Mouse (Mus musculus) c-Kit-positive CD71-positive TER-119-positive erythroid progenitor cells, embryonic 14.5 days (primary cell): ENCODE measurements around the gene Dpagt1.
A peak's percentile ranks its signal among the peaks of the same experiment; 100 is the strongest.
"Not testable (repeated sequence)": the region's sequence is repeated elsewhere in the genome, so short reads cannot be mapped to it uniquely, and the experiment has no call there.

ENCODE experiments used
- DNase-seq: peaks from one replicate; pipeline ENCODE4 v3.0.0-alpha.2; 2013; ENCODE audit warnings: low spot score

Gene Dpagt1

DNA sequence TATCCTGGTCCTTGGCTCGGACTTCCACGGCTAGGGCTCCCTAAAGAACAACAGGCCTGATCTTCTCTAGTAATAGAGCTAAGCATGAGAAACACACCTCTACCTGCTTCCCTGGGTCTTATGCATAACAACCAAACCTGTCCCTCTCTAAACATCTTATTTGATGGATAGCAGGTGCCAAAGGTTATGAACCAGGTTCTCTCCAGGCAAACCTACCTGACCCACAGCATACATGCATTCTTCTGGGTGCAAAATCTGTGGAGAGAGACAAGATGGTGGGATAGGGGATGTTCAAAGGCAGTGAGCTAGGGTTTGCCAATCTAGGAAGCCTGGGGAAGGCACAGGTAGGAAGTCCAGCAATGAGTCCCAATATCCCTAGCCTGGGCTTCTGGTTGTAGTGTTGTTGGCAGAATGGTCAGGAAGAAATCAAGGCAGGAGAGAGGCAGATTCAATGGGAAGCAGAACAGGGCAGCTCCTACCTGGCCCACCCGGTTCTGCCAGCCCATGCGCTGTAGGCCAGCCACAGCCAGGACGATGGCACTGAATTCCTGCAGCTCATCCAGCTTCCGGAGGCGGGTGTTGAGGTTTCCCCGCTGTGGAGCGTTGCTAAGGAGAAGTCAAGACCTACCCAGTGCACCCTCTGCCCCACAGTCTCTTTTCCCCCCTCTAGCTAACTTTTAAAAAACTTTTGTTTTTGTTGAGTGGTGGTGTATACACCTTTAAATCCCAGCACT is 11.8 kb downstream of the Dpagt1 start:
- DNase-seq: no peak

GRCm38 (mm10) chr9:44338574-44338973 is 12.8 kb downstream of the Dpagt1 start:
- DNase-seq: no peak

- no peak for DNase-seq
Measured at GRCm38 (mm10) chr9:44341487-44341886, 15.7 kb downstream of the Dpagt1 start.

GRCm38 (mm10) chr9:44342173-44342572 is 16.4 kb downstream of the Dpagt1 start:
- DNase-seq: peak; percentile 92

DNA sequence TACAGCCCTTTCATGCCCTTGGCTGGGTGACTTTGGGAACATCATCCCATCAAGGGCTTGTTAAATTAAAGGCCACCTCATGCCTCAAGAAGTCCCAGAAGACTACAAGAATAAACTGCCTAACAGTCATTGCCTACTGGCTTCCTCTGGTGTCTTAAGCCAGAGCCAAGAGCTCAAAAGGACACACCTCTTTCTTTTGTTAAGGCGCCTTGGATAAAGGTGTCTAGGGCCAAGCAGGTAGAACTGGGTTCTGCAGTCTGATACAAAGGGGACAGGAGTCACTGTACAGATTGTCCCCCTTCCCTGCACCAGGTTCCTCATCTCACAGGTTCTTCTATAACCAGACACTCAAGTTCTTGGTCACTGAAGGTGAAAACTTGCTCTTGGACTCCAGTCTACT is 16.8 kb downstream of the Dpagt1 start:
- no peak for DNase-seq

DNA sequence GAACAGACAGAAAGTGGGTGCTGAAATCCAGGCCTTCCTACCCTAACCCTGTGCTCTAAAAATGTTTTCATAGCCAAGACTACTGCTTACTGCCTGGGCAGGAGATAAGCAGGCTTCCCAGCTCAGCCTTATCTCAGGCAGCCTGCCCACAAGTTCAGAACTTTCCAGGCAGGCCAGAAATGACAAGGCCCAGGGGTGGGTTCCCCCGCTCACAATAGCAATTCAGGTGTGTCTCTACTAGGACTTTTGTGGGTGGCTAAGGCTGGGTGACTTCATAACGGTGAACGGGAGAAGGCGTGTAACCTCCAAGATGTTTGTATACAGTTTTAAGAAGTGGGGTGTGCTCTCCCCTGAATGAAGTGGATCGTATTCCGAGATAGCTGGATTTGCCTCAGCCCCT is 17.5 kb downstream of the Dpagt1 start:
- DNase-seq: peak; percentile 86

GRCm38 (mm10) chr9:44343781-44344421 is 18.1 kb downstream of the Dpagt1 start, which contains the start of gene Hmbs:
TSS of gene Hmbs (minus strand) at chr9:44344228.
- peak; percentile 91 for DNase-seq

DNA sequence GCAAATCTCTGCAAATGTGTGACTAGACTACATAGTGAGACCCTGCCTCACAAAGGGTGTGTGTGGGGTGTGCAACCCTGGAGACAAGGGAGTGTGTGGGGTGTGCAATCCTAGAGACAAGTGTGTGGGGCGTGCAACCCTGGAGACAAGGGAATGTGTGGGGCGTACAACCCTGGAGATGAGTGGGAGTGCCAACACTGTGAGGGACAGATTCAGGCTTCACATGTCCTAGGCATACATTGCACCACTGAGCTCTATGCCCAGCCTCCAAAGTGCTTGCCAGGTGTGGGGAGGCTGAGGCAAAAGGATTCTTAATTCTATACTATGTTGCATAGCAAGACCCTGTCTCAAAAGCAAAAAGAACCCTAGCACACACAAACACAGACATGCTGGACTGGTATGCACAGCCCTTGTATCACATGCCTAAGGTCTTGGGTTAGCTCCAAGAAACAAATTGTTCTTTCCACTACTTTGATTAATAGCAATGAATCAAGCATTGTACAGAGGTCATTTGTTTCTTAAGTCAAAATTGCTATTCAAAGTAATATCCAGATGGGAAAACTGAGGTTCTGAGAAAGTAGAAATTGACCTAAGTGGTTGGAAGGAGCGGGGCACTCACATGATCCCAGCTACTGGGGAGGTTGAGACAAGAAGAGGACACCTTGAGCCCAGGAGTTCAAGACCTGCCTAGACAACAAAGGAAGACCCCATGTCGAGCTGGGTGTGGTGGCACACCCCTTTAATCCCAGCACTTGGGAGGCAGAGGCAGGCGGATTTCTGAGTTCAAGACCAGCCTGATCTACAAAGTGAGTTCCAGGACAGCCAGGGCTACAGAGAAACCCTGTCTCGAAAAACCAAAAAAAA is 20.0 kb downstream of the Dpagt1 start:
- no peak for DNase-seq

DNA sequence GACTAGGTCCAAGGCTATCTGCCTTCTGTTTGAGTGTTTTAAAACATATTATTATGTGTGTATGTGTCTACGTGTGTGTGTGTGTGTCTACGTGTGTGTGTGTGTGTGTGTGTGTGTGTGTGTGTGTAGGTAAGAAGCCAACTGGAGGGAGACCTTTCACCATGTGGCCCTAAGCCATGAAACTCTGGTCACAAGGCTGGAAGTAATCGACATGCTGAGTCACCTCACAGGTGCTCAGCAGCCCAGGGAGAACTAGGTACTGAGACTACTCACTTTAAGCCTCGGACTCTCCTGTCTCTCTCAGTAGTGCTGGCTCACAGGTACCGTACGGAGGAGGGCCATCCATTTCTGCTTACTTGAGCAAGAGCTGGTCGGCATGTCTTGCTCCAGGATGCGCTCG is 21.3 kb downstream of the Dpagt1 start:
- no peak for DNase-seq

GRCm38 (mm10) chr9:44347621-44348020 is 21.8 kb downstream of the Dpagt1 start:
- DNase-seq: no peak

DNA sequence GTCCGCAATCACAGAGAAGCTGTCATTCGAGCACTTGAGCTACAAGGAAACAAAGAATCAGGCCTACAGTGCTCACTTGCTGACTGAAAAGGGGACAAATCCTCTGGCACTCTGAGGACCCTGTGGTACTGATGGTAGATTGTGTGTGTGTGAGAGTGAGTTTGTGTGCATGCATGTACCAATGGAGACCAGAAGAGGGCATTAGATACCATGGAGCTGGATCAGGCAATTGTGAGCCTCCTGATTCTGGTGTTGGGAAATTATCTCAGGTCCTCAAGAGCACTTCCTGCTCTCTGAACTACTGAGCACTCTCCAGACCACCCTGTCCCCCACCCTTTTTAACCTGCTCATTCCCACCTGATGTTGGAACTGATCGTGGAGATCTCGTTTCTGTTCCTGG is 22.7 kb downstream of the Dpagt1 start:
- DNase-seq: no peak

- DNase-seq: no peak
Measured at GRCm38 (mm10) chr9:44351396-44351795, 25.6 kb downstream of the Dpagt1 start.

DNA sequence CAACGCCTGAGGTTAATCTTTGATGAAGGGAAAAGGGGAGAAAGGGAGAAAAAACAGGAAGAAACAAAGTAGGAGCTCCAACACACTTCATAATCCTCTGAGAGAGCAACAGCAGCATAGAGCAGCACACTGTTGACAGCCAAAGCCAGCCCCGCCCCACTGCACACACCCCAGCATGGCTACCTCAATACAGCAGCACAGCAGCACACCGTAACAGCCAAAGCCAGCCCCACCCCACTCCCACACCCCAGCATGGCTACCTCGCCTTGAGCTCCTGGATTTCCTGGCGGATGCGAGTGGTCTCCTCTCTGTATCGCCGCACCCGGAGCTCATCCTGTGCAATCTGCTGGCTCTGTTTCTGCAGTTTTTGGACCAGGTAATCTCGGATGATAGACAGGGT is 26.5 kb downstream of the Dpagt1 start:
- DNase-seq: no peak

GRCm38 (mm10) chr9:44353142-44353541 is 27.3 kb downstream of the Dpagt1 start:
- no peak for DNase-seq

- DNase-seq: peak; percentile 59
Measured at GRCm38 (mm10) chr9:44357207-44357606, 31.4 kb downstream of the Dpagt1 start.

DNA sequence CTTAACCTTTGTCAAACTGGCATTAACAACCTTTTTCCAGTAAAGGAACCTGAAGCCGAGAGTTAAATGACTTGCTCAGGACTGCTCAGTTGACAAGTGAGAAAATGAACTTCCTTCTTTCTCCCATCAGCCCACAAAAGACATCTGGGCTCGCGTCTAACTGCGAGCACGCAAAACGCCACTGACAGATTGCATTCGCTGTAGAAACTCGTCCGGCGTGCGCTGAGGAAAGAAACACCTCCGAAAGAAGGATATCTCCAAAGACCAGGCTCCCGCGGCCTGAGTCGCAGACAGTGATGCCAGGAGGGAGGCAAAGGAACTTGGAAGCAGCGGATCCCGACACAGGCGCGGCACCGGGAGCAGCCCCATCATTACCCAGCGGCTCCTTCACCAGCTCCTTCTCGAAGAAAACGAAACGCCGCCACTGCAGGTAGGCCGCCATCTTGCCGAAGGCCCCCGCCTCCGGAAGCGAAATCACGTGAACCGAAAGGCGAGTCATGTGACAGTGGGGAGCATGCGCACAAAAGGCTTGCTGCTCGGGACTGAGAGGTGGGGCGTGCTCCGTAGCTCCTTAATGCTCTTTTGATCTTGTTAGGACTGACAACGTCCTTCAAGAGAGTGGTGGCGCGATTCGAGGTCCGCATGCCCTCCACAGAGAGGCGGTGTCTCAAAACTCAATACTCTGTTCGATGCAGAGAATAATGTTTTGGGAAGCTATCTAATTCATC is 35.5 kb downstream of the Dpagt1 start, which contains the start of gene Vps11:
Gene Vps11 (minus strand): TSS at position 481 of the 728 bp plus-strand sequence.
- DNase-seq: peak; percentile 98

DNA sequence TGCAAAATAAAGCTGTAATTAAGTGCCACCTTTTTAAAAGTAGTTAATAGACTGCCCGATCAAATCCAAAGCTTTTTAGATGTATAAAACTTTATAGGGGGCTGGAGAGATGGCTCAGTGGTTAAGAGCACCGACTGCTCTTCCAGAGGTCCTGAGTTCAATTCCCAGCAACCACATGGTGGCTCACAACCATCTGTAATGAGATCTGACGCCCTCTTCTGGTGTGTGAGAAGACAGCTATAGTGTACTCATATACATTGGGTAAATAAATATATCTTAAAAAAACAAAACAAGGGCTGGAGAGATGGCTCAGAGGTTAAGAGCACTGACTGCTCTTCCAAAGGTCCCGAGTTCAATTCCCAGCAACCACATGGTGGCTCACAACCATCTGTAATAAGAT is 36.1 kb downstream of the Dpagt1 start:
- not testable (repeated sequence) for DNase-seq

GRCm38 (mm10) chr9:44364480-44364879 is 38.7 kb downstream of the Dpagt1 start:
- DNase-seq: no peak

DNA sequence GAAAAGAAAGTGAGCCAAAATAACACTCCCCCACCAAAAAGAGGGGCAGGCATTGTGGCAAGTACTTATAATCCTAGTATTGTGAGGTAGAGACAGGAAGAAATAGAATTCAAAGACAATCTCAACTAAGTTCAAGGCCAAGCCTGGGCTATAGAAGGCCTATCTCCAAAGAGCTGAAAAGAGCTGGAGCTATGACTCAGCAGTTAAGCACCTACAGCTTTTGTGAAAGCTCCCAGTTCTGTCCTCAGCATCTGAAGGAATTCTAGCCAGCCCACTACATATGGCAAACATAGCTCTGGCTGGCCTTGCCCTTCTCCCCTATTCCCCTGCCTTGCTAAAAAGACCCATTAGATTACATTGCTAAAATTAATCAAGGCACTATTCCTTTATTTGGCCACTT is 47.6 kb downstream of the Dpagt1 start:
- no peak for DNase-seq

GRCm38 (mm10) chr9:44376141-44376540 is 50.3 kb downstream of the Dpagt1 start:
- no peak for DNase-seq

- not testable (repeated sequence) for DNase-seq
Measured at GRCm38 (mm10) chr9:44377335-44377734, 51.5 kb downstream of the Dpagt1 start.

- DNase-seq: peak; percentile 23
Measured at GRCm38 (mm10) chr9:44378153-44378730, 52.4 kb downstream of the Dpagt1 start.
